Mouse (Mus musculus) monocyte, adult 5-6 weeks (primary cell): ENCODE measurements around the gene Dlgap1. TPM values are rescaled to one million over a fixed set of nuclear protein-coding genes. Genes with fewer than 3 reads are reported as not detected.
A peak's percentile ranks its signal among the peaks of the same experiment; 100 is the strongest.

Source experiments
- ATAC-seq: fragments of 153-309, 156-312 bp; replicated peaks from 2 replicates; pipeline ENCODE4 v1.8.0; 2017; ENCODE audit warnings: mild to moderate bottlenecking; ENCODE audit not compliant: low TSS enrichment, insufficient number of reproducible peaks, severe bottlenecking, poor library complexity, low FRiP score
- total RNA-seq: library from RNA; stranded (forward); fragments of 200-1000, 200-491, 200-594 nt; gene quantifications from 3 replicates; pipeline ENCODE4 v1.2.3, GENCODE M21; 2017

Gene Dlgap1
- total RNA-seq, 1 experiment from 2014 or later, result not detected

DNA sequence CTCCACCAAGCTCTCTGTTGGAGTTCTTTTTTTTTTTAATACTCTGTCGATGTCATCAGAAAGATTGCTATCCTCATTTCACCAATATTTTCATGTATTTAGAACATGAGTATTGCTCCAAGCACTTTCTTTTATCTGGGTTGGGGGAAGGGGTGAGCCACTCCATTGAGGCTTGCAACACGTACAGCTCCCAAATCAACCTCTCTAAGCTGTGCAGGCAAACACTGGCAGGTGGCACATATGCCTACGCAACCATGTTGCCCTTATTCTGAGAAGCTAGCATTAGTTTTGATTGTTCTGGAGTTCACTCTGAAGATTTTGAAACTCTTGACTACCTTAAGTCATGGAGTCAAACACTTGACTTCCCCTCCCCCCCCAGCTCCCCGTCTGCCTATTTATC, 525.5 kb downstream of the Dlgap1 start:
- no peak for ATAC-seq

DNA sequence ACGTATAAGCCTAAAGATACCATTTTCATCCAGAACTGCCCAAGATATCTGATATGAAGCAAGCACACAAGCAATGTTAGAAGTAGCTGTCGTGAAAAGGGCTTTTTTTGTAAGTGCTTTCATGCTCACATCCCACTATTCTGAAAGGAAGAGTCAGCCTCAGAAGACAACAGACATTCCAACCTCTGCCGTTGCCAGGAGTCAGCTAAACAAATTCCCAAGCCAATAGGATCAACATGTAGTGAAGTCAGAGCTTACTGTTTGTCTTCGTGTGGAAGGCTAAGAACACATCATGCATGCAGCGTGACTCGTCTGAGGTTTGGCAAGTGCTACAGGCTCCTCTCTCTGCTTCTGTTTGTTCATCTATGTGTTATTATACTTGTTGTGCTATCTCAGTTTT, 529.4 kb downstream of the Dlgap1 start:
- no peak for ATAC-seq

DNA sequence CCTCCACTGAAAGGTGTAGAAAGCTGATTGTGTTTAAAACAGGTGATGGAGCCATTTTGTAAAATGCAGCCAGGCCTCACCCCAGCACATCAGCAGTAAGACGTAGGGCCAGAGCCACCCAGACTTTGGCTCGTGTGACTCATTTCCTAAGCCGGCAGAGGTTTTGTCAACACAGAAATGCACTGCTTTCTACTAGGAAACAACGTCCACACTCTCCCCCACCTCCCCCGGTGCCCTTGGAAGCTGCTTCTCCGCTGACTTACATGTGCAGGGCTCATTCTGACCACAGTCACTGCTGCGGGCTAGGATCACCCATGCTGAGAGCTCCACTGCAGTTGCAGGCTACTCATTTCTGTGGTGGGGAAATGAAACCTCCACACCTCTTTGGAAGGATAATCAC, 533.1 kb downstream of the Dlgap1 start:
- ATAC-seq, result no peak

DNA sequence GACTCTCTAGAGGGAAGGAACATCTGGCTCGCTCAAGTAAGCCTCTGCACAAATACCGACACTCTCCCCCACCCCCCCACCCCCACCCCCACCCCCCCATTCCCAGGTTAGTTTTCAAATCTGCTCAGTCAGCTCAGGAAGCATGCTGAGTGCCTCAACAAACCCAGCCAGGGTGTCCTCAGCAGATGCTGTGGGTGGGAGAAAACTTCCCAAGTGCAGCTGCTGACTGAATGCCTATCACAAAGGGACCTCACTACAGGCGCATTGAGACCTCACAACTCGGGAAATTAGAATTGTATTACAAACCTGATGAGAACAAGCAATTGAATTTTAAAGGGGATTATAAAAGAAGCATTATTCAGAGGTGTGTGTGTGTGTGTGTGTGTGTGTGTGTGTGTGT, 538.9 kb downstream of the Dlgap1 start:
- no peak for ATAC-seq

DNA sequence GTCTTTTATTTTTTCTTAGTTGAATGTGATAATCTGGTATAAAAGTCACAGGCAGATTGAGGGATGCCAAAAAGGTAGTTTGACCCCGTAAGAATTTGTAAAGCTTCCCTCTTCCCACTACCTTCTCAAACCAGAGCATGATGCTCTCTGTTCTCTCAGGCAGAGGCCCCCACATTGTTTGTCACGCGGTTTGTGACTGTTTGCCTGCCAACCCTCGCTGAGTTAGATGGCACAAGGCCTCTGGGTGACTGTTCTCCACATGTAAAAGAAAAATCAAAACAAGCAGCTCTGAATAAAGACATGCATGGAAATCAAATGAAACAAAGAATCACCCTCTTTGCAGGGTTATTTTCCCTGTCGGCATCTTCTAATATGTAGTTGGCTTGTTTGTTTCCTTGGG, 541.6 kb downstream of the Dlgap1 start:
- no peak for ATAC-seq

DNA sequence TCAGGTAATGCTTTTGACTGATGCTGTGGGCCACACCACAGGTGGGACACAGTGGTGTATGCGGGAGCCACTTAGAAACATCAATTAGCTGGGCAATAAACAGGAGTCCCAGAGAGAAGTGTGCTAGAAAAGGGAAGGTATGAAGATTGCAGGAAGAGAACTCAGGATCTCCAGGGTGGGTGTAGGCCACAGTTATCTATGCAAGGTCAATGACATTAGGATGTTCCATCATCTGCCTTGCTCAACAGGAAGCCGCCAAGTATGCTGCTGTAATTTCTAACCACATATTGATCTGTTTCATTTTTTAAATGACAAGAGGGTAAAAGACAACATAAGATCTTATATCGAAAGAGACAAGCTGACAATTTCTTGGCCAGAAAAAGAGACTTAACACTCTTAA, 542.5 kb downstream of the Dlgap1 start:
- no peak for ATAC-seq

DNA sequence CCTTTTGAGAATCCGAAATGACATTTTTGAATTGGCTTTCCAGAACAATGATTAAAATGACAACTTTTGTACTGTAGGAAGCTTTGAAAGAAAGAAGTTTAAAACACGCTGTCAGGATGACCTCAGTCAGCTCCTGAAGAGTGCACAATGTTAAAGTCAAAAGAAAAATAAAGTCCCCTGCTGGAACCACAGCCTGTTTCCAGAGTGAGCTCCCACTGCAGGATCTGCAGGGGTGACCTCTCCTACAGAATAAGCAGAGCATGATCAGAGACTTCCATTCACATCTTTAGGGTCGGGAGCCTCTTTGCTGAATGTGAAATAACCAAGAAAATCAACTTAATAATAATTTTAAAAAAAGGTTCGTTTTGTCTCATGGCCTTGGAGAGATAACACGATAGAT, 544.9 kb downstream of the Dlgap1 start:
- ATAC-seq, result no peak

DNA sequence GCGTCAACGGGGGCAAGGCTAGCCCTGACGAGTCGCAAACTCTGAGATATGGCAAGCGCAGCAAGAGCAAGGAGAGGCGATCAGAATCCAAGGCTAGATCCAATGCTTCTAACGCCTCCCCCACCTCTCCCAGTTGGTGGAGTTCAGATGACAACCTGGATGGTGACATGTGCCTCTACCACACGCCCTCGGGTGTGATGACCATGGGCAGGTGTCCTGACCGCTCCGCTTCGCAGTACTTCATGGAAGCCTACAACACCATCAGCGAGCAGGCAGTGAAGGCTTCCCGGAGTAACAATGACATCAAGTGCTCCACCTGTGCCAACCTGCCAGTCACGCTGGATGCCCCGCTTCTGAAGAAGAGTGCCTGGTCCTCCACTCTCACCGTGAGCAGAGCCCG, 547.6 kb downstream of the Dlgap1 start:
- ATAC-seq, result no peak

DNA sequence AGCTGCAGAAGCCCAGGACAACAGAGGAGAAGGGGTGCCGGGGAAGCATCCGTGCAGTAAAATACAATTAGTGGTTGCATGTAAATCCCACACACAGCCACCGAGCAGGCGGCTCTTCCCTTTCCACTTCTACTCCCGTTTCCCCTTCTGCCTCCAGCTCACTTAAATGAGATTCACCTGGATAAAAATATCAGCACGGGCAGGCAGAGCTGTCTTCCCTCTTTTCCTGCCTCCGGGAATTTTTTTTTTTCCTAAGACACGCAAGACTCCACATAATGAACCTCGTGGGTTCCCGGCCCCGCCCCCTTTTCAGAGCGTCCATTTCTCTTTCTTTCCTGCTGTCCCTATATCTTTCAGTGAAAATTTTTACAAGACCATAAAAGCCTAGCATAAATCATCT, 548.5 kb downstream of the Dlgap1 start:
- ATAC-seq, result no peak

DNA sequence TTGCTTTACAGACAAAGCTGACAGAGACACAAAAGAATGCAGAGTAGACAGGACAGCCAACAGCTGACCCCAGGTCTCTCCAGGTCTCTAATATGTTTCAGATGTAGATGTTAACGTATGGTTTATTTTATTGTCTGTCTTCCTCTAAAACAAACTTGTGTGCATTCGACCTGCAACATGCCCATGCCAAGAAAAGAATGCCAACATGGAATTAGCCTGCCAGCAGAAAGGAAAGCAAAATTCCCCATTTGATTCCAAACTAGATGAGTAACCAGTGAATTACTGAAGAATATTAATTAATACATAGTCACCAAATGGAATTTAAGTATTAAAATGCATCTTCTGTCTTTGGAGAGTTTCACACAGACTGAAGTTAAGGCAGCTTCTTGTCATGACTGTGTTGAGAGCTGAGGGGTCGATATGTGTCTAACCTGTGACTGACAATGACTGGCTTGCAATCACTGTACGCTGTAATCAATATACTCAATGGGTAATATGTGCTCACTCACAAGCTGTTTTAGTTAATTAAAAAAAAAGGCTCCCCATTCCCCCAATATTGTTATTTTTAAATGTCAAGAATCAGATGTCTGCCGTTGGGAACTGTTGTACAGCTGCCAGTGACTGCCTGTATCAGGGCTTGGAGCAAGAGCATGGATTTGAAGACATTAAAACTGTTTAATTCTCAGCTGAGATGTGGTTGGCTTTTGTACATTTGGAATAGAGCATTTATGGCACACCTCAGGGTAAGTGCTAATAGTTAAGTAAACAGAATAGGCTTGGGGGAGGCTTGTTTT, 552.4 kb downstream of the Dlgap1 start:
- no peak for ATAC-seq

DNA sequence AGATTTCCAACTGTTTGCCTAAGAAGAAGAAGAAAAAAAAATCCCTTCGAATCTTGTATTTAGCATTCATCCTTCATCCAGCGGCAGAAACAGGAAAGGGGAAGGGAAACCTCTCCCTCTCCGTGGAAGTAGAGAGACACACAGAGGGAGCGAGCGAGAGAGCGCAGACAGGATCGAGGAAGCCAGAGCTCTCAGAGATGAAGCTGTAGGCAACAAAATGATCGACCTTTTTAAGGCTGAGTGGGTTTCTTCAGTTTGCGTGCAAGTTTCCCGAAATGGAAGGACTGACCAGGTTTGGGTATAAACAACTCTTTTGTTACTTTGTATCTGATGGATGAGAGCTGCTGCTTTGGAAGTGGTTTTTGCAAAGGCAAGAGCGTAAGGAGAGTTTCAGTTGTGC, 553.1 kb downstream of the Dlgap1 start:
- ATAC-seq, result no peak

DNA sequence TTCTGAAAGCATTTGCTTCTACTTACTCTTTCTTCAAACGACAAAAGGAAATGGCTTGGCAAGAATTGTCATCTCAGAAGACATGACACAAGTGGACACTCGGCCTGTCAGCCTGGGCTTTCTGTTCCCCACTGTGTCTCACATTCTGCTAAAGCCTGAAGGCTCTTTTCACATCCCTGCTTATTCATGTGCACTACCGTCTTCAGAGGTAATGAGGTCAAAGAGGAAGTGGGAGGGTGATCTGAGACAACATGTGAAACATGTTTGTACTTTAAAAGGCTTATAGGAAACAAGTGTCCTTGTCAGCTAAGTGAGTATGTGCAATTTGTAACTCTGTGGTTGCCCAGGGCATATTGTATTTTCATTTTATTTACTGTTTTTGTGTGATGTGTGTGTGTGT, 557.1 kb downstream of the Dlgap1 start:
- ATAC-seq, result no peak

DNA sequence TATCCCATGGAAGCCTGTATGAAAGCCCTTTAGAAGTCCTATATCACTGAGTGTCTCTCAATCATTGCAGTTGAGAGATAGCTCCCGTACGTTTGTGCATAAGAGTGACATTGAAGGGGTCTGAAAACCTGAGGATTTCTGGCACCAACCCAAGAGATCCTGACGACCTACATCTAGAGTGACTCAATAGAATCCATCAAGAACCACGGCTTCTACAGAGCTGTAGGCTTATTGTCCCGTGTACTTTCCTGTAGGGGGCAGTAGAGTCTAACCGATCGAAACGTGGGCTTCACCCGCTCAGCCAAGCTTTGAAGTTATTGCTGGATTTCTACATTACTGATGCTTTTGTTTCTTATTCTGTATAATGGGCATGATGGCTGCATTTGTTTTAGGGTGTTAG, 558.2 kb downstream of the Dlgap1 start:
- 0 out of 2 replicates have a peak, but pooled peaks have one; percentile 43 for ATAC-seq

DNA sequence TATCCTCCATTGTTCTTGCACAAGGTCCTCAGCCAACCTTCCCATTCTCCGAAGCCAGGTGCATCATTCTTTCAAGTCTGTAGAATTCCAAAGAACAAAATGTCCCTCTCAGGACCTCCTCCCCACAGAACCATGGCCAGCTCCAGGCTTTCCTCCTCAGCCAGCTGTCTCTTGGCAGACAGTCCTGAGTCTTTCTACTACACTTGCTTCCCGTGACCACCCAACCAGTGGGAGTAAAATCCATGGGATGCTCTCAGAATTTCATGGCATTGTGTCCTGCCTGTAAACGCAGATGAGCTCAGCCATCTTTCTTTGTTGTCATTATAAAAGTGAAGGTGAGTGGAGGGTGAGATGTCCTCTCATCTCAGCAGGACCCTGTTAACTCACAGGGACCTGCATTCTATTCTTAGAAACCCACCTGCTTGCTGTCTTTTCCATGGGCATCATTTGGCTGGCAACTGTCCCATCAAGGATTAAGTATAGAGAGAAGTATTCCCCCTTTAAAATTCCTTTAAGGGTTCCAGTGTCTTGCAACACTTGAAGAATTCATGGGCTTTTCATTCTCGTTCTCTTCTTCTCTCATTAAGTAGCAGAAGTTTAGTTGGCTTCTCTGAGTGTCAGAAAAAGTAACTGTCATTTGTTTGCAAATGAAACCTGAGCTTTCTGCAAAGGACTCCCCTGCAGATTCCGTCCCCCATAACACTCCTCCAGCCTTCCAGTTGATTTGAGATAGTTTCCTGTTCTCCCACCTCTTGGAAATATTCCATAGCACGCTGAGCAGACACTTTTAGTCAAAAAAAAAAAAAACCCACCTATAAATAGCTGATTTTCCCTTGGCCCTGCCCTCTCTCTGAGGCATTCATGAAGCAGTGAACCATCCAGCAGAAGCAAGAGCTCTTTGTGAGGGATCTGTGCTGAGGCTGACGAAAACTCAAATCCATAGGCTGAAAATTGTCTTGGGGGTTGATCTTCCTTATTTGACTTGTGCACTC, 559.6 kb downstream of the Dlgap1 start:
- ATAC-seq, result no peak

DNA sequence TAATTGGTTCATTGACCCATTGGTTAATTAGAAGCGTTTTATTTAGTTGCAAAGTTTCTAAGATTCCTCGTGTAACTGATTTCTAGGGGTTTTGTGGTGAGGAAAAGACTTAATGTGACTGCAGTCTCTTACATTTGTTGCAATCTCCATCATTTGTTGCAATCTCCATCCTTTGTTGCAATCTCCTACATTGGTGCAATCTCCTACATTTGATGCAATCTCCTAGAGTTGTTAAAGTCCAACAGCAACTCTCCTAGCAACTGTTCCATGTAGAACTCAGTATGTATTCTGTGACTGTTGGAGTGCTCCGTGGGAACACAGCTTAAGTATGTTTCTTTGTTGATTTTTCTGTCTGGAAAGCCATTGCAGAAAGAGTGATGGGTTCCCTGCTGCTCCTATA, 565.4 kb downstream of the Dlgap1 start:
- ATAC-seq, result no peak

DNA sequence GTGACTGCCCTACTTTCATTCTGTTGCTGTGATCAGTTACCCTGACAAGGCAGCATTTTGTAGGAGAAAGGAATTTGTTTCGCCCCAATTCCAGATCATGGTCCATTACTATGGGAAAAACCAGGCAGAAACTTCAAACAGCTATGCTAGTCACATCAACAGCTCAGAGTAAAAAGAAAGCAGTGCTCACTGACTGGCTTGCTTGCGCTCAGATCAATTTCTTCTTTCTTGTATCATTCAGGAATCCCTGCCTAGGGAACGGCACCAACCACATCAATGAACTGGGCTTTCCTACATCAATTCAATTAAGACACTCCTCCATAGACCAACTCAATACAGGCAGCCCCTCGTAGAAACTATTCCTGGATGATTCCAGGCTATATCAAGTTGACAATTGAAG, 572.9 kb downstream of the Dlgap1 start:
- no peak for ATAC-seq

DNA sequence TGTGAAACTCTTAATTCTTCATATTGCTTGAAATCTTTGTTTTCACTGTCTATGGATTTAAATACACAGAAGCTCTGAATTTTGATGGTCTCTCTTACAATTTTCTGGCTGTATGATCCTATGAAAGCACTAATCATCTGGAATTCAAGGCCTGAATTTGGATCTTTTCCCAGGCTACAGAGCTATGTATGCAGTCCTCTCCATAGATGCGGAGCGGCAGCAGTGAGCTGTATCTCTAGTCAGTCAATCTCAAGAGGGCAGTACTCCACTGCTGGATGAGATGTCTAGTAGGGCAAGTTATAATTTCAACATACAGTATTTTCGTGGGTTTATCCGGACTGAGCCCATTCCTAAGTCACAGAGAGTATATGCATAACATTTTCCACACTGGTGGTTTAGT, 581.9 kb downstream of the Dlgap1 start:
- ATAC-seq, result no peak

DNA sequence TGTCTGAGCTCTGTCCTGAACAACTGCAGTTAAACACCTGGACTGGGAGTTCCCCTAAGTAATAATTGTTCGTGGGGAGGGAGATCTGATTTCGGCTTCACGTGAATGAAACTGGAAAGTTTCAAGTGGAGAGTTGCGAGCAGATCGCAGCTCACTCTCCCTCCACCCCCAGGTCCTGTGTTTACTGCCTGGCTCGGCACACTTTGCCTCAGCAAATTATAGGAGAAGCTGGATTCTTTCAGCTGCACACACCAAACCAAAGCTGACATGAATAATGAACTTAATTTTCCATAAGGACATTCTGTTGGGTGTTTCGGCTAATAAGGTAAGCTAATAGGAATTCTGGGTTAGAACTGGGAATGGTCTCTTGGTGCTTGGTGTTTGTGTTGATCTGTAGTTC, 592.7 kb downstream of the Dlgap1 start:
- ATAC-seq, result no peak

DNA sequence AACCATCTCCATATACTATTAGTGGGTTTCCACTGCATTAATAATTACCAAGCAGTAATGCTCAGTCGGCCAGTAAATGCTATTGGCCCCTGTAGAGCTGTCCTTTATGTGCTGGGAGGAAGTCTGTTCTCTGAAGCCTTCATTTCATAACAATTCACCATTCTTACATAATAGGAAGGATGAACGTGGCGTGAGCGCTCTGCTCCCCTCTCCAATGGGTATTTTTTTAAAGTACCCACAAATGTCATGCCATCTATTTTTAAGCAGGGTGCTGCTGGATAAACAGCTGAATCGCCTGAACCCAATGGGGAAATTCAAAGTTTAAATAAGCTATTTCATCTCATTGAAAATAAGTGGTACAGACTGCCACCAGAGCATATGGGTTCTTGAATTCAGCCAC, 602.0 kb downstream of the Dlgap1 start:
- peak; percentile 70 for ATAC-seq

DNA sequence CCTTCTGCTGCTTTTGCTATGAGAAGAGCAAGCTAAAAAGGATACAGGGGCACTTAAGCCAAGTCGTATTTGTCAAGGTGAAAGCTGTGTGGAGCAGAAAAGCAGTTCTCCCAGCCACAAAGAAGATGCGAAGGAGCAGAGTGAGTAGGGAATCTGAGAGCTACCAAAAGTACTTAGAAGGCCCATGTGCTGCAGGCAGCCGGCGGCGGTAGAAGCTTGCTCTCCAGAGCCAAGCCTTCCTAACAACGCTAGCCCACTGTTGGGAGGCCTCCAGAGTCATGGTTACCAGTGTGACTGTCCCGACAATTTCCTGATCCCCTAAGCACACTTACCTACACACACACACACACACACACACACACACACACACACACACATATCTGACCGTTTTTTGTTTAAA, 614.2 kb downstream of the Dlgap1 start:
- ATAC-seq, result no peak
